Mouse (Mus musculus): ENCODE results near the gene Dusp18. TPM values are rescaled to one million over a fixed set of nuclear protein-coding genes. Genes with fewer than 3 reads are reported as not detected.

Dusp18 gene
- total and polyA plus RNA-seq, 3 experiments: 0.81 to 2.2 TPM; not detected in 1

DNA sequence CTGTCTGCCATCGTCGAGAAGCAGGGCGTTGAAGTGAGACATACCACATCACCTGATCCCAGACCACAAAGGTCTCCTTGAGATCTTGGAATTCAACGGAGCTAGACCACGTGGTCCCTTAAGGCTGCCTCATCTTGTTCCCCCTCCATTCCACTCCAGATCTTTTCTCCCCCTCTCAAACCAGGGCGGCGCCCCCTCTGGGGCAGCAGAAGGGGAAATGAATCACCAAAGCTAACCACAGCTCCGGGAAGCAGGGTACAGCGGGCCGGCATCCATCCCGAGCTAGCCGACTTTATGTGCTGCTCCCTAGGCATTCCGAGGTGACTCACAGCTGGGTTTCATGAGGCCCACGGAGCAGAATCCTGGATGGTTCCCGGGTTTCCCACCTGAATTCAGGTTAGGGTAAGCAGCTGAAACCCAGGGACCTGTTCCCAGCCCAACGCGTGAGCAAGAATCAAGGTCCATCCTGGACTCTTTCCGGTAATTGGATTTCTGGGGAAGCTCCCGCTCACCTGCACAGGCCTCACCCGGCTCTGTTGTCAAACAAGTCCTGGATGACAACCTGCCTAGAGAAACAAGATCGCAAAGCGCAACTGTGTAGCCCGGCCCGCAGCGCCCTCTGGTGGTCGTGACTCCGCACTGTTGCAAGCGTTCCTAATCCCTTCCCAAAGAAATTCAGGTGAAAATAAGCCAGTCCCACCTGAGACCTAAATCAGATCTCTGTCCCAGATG is 19.2 kb downstream of the Dusp18 start, which contains the start of gene Slc35e4:
Gene Slc35e4 (minus strand): TSS at position 556 of the 732 bp plus-strand sequence.
- H3K4me1 ChIP-seq (ENCODE audit: control insufficient read depth in 1 of 2, insufficient read depth in 2 of 2, low read length in 2 of 2): peaks cover 9 to 30% of the 10 kb centered on the region in 2 experiments; a peak in 3 of 4 replicates
- no peaks in the 10 kb centered on the region for H3K27me3 ChIP-seq (ENCODE audit: control insufficient read depth in 1 of 2, insufficient read depth in 2 of 2, low read length in 2 of 2)
- peaks cover 17% of the 10 kb centered on the region for H3K79me2 ChIP-seq (ENCODE audit: control insufficient read depth, insufficient read depth, low read length, poor library complexity)
- H3K36me3 ChIP-seq (ENCODE audit: control insufficient read depth in 1 of 2, insufficient read depth in 2 of 2, low read length in 2 of 2): peaks cover 0 to 10% of the 10 kb centered on the region in 2 experiments; a peak in 2 of 4 replicates
- H3K9me3 ChIP-seq (replicated peaks; ENCODE audit: insufficient read depth, low read length): no peaks in the 10 kb centered on the region
- peak; percentile 97 for DNase-seq (ENCODE audit: low read depth, low spot score)
- H3K9ac ChIP-seq (ENCODE audit: control insufficient read depth, low read depth, low read length, poor library complexity, severe bottlenecking): peak within 1 kb of the TSS; percentile 74
- peak within 1 kb of the TSS; percentile 72 to 75 for H3K4me3 ChIP-seq (ENCODE audit: control insufficient read depth in 1 of 2, insufficient read depth in 1 of 2, low read depth in 2 of 2, low read length in 2 of 2)
- H3K27ac ChIP-seq (ENCODE audit: control insufficient read depth, low read depth, low read length): peak within 1 kb of the TSS; percentile 85
- TF ChIP-seq TBP (IDR thresholded peaks at IDR 0.05; ENCODE audit: low read depth, low read length) (no peak; the same call in 1 of the 2 replicates), JUND (IDR thresholded peaks at IDR 0.05; ENCODE audit: low read depth, low read length) (peak; percentile 79), SMC3 (IDR thresholded peaks at IDR 0.05; ENCODE audit: low read depth, low read length) (peak; percentile 73), CTCF (IDR thresholded peaks at IDR 0.05 in 2 of 3, conservative IDR thresholded peaks at IDR 0.05 in 1 of 3; ENCODE audit: control insufficient read depth in 1 of 3, insufficient read depth in 1 of 3, low read depth in 2 of 3, low read length in 3 of 3, poor library complexity in 1 of 3, severe bottlenecking in 1 of 3) (peak; percentile 82 to 99 (median 96)), MYC (IDR thresholded peaks at IDR 0.05; ENCODE audit: low read depth, low read length) (peak; percentile 99), ETS1 (IDR thresholded peaks at IDR 0.05; ENCODE audit: low read depth, low read length) (peak; percentile 69), NRF1 (IDR thresholded peaks at IDR 0.05; ENCODE audit: insufficient read depth, low read depth, low read length, poor library complexity, severe bottlenecking) (no peak), RCOR1 (IDR thresholded peaks at IDR 0.05; ENCODE audit: low read depth, low read length) (peak; percentile 67), TAL1 (IDR thresholded peaks at IDR 0.05; ENCODE audit: low read length) (no peak), SIN3A (IDR thresholded peaks at IDR 0.05; ENCODE audit: low read length) (peak; percentile 91), NELFE (IDR thresholded peaks at IDR 0.05; ENCODE audit: low read depth, low read length) (peak; percentile 37; the same call in 1 of the 2 replicates), ZNF384 (IDR thresholded peaks at IDR 0.05; ENCODE audit: low read depth, low read length) (no peak), UBTF (IDR thresholded peaks at IDR 0.05; ENCODE audit: borderline replicate concordance, insufficient read depth, low read depth, low read length) (no peak), BHLHE40 (IDR thresholded peaks at IDR 0.05; ENCODE audit: borderline replicate concordance, low read depth, low read length) (0 out of 2 replicates have a peak, but pooled peaks have one; percentile 30), MYB (IDR thresholded peaks at IDR 0.05; ENCODE audit: low read depth, low read length) (no peak), RAD21 (IDR thresholded peaks at IDR 0.05; ENCODE audit: low read depth, low read length) (peak; percentile 72), ZKSCAN1 (IDR thresholded peaks at IDR 0.05; ENCODE audit: low read depth, low read length) (no peak), CHD2 (IDR thresholded peaks at IDR 0.05; ENCODE audit: low read length) (no peak), POLR2AphosphoS5 (IDR thresholded peaks at IDR 0.05; ENCODE audit: borderline replicate concordance, low read depth, low read length) (no peak), ZMIZ1 (IDR thresholded peaks at IDR 0.05; ENCODE audit: low read depth, low read length) (no peak), E2F4 (IDR thresholded peaks at IDR 0.05; ENCODE audit: borderline replicate concordance, low read depth, low read length) (peak; percentile 57; the same call in 1 of the 2 replicates), MEF2A (IDR thresholded peaks at IDR 0.05; ENCODE audit: extremely low read depth, insufficient replicate concordance, low read depth, low read length, poor library complexity, severe bottlenecking) (no peak), ELF1 (IDR thresholded peaks at IDR 0.05; ENCODE audit: low read depth, low read length) (0 out of 2 replicates have a peak, but pooled peaks have one; percentile 41), ZC3H11A (IDR thresholded peaks at IDR 0.05; ENCODE audit: low read depth, low read length) (peak; percentile 60), MAFK (IDR thresholded peaks at IDR 0.05; ENCODE audit: borderline replicate concordance, low read depth, low read length) (no peak), USF1 (IDR thresholded peaks at IDR 0.05; ENCODE audit: low read depth, low read length) (peak; percentile 92), GATA1 (IDR thresholded peaks at IDR 0.05; ENCODE audit: low read depth, low read length) (no peak), MXI1 (IDR thresholded peaks at IDR 0.05; ENCODE audit: low read depth, low read length) (peak; percentile 94), POLR2AphosphoS2 (IDR thresholded peaks at IDR 0.05; ENCODE audit: low read length) (no peak; the same call in none of the 2 replicates), HCFC1 (IDR thresholded peaks at IDR 0.05; ENCODE audit: low read depth, low read length) (no peak; the same call in 1 of the 2 replicates), MAX (IDR thresholded peaks at IDR 0.05; ENCODE audit: low read length) (peak; percentile 100), MAZ (IDR thresholded peaks at IDR 0.05; ENCODE audit: low read depth, low read length) (peak; percentile 80; the same call in 1 of the 2 replicates), POLR2A (IDR thresholded peaks at IDR 0.05; ENCODE audit: control insufficient read depth in 1 of 2, insufficient read depth in 1 of 2, low read depth in 1 of 2, low read length in 2 of 2, poor library complexity in 1 of 2) (peak; percentile 7 to 29; a peak in 2 of 4 replicates), TCF12 (IDR thresholded peaks at IDR 0.05; ENCODE audit: low read depth, low read length) (peak; percentile 33; the same call in 1 of the 2 replicates), KAT2A (conservative IDR thresholded peaks at IDR 0.05; ENCODE audit: low read depth, low read length) (no peak), CHD1 (IDR thresholded peaks at IDR 0.05; ENCODE audit: low read depth, low read length) (no peak)

Data from MEL (cell line).